Mouse (Mus musculus): ENCODE results near the gene Tanc1.

Gene Tanc1

GRCm38 (mm10) chr2:59757015-59757414 is 145.2 kb downstream of the Tanc1 start:
- DNase-seq (ENCODE audit: low spot score), result no peak

- no peak for DNase-seq (ENCODE audit: low spot score)
These were observed 146.5 kb downstream of the Tanc1 start for GRCm38 (mm10) chr2:59758139-59758918.

DNA sequence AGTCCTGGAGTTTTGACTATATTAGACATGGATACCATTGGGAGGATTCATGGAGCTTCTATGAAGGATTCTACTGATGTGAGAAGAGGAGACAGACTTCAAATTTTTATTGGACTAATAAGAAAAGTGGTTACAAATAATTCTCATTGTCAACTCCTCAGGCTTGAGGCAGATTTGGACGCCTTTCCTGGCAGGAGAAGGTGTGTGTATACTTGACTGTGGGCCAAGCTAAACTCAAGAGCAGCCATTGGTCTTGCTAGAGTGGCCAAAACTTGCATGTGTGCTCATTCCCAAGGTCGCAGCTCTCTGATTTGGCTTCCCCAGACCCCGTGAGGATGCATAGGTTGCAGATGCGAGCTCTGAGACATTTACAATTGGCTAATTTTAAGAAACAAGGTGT is 148.9 kb downstream of the Tanc1 start:
- no peak for DNase-seq (ENCODE audit: low spot score)

DNA sequence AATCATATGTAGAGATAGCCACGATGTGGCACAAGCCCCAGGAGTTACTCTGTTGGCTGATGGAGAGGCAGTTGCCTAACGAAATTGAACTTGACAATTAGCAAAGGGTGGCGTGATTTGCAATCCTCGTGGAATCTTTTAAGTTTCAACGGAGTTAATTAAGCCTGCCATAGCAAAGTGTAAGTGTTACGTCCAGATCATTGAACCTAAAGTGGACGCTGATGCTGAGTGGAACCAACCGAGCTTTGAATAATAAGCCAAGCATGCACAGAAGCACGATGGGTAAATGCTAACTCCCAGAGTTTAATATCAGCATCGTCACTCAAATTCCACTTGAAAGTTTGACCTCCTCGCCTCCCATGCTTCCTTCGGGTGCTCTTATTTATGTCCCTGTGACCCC is 149.3 kb downstream of the Tanc1 start:
- DNase-seq (ENCODE audit: low spot score), result no peak

GRCm38 (mm10) chr2:59762277-59762676 is 150.4 kb downstream of the Tanc1 start:
- DNase-seq (ENCODE audit: low spot score), result no peak

GRCm38 (mm10) chr2:59765671-59766070 is 153.8 kb downstream of the Tanc1 start:
- DNase-seq (ENCODE audit: low spot score), result no peak

- no peak for DNase-seq (ENCODE audit: low spot score)
These were observed 156.1 kb downstream of the Tanc1 start for GRCm38 (mm10) chr2:59767893-59768292.

GRCm38 (mm10) chr2:59768661-59769384 is 157.0 kb downstream of the Tanc1 start:
- no peak for DNase-seq (ENCODE audit: low spot score)

DNA sequence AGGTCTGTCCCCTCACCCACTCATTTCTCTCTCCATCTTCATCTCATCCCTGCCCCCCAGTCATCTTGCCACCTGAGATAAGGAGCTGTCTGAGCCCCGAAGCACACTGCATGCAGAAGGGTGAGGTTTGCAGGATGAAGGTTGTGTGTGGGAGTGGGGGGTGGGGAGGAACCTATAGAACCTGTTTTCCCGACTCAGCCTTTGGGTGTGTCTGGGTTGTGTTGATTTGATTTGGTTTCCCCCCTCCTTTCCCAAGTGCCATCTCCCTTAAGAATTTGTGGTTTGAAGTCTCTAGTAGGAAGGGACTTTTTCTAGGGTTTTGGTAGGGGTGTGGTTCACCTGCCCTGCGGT is 157.5 kb downstream of the Tanc1 start:
- DNase-seq (ENCODE audit: low spot score), result no peak

GRCm38 (mm10) chr2:59771708-59772107 is 159.9 kb downstream of the Tanc1 start:
- DNase-seq (ENCODE audit: low spot score), result no peak

DNA sequence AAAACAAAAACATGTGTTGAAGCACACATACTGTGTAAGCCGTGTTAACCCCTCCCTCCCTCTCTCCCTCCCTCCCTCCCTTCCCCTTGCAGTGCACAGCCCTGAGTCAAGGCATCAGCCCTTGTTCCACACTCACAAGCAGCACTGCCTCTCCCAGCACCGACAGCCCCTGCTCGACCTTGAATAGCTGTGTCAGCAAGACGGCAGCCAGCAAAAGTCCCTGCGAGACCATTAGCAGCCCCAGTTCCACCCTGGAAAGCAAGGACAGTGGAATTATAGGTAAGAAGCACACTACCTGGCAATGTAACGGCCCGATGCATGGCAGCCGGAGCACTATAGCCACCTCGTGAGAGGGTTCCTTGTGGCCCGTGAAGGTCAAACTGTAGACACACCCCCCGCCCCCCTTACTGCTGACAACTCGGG is 160.4 kb downstream of the Tanc1 start:
- no peak for DNase-seq (ENCODE audit: low spot score)

DNA sequence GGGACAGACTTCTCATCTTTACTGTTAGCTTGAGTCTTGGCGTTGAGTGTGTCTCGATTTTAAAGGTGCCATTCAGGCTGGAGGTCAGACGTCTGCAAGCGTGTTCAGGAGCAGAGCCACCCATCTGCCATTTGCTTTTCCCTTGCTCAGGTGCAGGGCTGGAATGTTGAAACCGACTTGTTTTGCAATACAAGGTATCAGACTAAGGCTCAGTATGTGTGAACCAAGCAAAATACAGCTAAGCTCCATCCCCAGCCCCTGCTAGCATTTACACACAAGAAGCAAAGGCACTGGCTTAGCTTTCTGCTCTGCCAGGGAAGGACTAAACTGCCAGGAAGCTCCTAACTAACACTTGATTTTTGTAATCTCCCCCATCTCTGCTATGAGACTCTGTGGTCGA is 162.5 kb downstream of the Tanc1 start:
- no peak for DNase-seq (ENCODE audit: low spot score)

- no peak for DNase-seq (ENCODE audit: low spot score)
These were observed 163.3 kb downstream of the Tanc1 start for GRCm38 (mm10) chr2:59775148-59775547.

DNA sequence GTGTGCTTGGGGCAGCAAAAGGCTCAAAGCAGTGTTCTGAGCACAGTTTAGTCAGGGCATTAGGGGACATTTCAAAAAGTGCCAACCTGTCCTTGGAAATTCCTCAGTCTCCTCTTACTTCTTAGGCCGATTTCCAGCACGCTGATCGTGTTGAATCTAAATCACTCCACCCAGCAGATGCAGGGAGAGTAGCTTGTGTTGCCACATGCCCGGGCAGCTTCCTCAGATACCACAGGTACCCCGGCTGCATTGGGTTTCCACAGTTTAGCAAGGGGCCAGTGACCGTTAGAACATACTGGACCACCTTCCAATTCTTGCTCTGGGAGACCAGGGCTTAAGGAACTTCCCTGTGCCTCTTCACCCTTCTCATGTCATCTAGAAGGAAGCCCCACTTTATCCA is 164.0 kb downstream of the Tanc1 start:
- DNase-seq (ENCODE audit: low spot score), result no peak

DNA sequence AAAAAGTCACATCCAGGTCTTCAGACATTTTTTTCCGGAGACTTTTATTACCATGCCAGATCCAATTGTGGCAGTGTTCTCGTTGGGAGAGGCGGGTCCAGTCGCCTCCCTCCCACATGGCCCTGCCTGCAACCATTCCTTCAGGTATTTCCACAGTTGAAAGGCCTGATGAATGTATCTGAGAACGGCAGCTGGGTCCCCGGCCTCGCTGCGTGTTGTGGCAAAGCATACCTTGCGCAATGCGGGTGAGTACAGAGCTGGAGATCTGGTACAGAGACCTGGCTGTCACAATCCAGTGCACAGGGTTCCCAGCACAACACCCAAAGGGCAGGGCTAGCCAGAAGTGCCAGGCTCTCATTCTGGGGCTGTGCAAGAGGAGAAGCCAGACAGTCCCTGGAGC is 167.5 kb downstream of the Tanc1 start:
- DNase-seq (ENCODE audit: low spot score), result no peak

GRCm38 (mm10) chr2:59780240-59780639 is 168.4 kb downstream of the Tanc1 start:
- DNase-seq (ENCODE audit: low spot score), result no peak

GRCm38 (mm10) chr2:59783055-59783831 is 171.4 kb downstream of the Tanc1 start:
- no peak for DNase-seq (ENCODE audit: low spot score)

DNA sequence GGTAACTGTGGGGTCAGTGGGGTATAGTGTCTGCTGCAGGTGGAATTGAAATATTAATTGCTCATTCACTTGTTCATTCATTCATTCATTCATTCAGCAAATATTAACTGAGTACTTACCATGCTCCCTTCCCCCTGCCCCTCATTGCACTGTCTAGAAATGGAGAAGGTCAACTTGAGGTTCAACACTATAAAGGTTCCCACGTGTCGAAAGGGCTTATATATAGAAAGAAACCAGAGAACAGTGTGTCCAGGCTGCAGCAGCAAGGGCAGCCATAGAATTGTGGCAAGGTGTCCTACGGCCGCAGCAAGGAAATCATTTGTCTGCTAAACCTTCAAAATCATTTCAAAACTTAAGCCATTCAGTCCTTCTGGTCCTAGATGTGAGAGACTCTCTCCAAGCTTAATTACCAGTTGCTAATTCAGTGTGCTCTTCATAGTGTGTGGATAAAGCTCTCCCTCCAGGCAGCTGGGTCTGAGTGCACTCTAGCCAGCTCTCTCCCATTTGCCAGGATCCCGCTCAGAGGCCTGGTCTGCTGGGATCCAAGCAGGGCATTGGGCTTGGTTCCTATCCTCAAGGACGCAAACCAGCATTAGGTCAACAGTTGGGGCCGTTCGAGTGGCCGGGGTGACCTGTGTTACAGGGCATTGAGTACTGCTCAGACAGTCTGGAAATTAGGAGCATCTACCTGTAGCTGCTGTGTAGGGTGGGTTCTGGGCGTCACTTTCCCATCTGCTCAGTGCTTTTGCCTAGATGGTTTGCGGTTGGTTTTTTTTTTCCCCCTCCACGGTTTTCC is 172.2 kb downstream of the Tanc1 start:
- DNase-seq (ENCODE audit: low spot score), result no peak

DNA sequence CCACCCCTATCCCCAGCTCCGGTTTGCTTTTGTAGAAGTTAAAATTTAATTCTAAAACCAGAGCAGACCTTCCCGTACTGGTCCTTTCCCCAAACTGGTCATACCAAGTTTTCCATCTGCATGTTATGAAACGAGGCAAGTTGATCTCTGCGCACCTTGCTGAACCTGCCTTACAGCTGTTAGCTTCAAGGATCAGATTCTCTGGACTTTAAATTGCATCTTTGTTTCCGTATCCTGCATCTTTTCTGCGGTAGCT is 172.7 kb downstream of the Tanc1 start:
- no peak for DNase-seq (ENCODE audit: low spot score)

- no peak for DNase-seq (ENCODE audit: low spot score)
These were observed 173.8 kb downstream of the Tanc1 start for GRCm38 (mm10) chr2:59785597-59785996.

GRCm38 (mm10) chr2:59788704-59789500 is 177.1 kb downstream of the Tanc1 start:
- DNase-seq (ENCODE audit: low spot score), result no peak

GRCm38 (mm10) chr2:59791596-59791995 is 179.8 kb downstream of the Tanc1 start:
- no peak for DNase-seq (ENCODE audit: low spot score)

Data from left cerebral cortex, adult 11 months (tissue).